Mouse (Mus musculus): ENCODE data around the gene Dkk3. TPM values are rescaled to one million over a fixed set of nuclear protein-coding genes. Genes with fewer than 3 reads are reported as not detected.

Dkk3 gene
- total and polyA plus RNA-seq, 2 experiments from 2014 or later: 53.8 to 90.6 TPM

DNA sequence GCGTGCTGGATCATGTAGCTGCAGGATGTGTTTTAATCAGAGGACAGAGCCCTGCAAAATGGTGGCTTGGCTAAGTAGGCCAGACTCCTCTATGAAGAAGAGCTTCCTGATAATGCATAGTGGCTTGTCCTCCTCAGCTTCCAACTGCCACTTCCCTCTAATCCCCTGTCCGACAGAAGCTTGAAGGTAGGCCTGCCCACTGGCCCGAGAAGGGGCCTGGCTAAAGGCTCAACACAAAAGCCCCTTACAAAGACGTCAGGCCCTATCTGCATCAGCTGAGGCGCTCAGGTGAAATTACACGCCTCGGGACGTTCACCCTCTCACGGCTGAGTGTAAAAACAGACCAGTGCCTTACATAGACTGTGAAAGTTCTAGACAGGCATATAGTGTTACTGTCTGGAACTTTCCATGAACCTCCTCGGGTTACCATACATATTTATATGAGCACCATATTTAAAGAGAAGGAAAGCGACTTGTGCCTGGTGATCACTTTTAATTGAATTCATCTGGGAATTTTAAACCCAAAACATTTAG, 14.1 kb downstream of the Dkk3 start:
- H3K4me2 ChIP-seq (ENCODE audit: low read depth, low read length): no peak overlapping the region
- H3K27ac ChIP-seq (ENCODE audit: low read depth): no peak overlapping the region
- no peaks in the 10 kb centered on the region for H3K9me3 ChIP-seq (replicated peaks; ENCODE audit: control insufficient read depth, low read length)
- WGBS: 64% methylated on average over 11 of the region's 11 CpGs
- H3K36me3 ChIP-seq (replicated peaks; ENCODE audit: control insufficient read depth, insufficient read depth, low read length): no peaks in the 10 kb centered on the region
- ATAC-seq (ENCODE audit: insufficient read depth, low read depth): no peak
- TF ChIP-seq EP300 (IDR thresholded peaks at IDR 0.05; ENCODE audit: low read depth) (no peak), CTCF (IDR thresholded peaks at IDR 0.05; ENCODE audit: low read depth) (no peak)
- peaks cover 13% of the 10 kb centered on the region; the same call in 1 of the 2 replicates for H3K4me1 ChIP-seq (ENCODE audit: control insufficient read depth, insufficient read depth)
- no peak overlapping the region for H3K9ac ChIP-seq (replicated peaks; ENCODE audit: low read depth, low read length)
- H3K27me3 ChIP-seq (ENCODE audit: control insufficient read depth, insufficient read depth, low read length): no peaks in the 10 kb centered on the region
- DNase-seq (ENCODE audit: low spot score): no peak
- no peak overlapping the region for H3K4me3 ChIP-seq (ENCODE audit: low read depth, low read length)

DNA sequence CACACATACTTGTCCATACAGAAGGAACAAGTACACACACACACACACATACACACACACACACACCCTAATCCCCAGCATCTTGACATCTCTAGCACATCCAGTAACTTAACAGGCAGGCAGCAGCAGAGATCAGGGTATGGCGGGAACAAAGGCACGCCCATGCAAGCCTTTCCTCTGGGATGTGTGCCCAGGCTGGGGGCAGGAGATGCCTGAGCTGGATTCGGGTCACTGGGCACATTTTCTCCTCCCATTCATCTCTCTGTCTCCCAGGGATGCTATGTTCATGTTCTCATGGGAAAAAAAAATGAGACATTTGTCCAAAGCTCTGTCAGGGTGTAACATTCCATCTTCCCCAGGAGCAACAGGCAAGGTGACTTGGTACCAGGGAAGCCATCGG, 14.9 kb downstream of the Dkk3 start:
- Histone ChIP-seq H3K4me1 (ENCODE audit: control insufficient read depth, insufficient read depth) (peaks cover 12% of the 10 kb centered on the region; the same call in 1 of the 2 replicates), H3K9ac (replicated peaks; ENCODE audit: low read depth, low read length) (no peak overlapping the region), H3K4me2 (ENCODE audit: low read depth, low read length) (no peak overlapping the region), H3K27ac (ENCODE audit: low read depth) (no peak overlapping the region), H3K4me3 (ENCODE audit: low read depth, low read length) (no peak overlapping the region), H3K9me3 (replicated peaks; ENCODE audit: control insufficient read depth, low read length) (no peaks in the 10 kb centered on the region), H3K36me3 (replicated peaks; ENCODE audit: control insufficient read depth, insufficient read depth, low read length) (no peaks in the 10 kb centered on the region), H3K27me3 (ENCODE audit: control insufficient read depth, insufficient read depth, low read length) (no peaks in the 10 kb centered on the region)
- 64% methylated on average over 4 of the region's 4 CpGs for WGBS
- DNase-seq (ENCODE audit: low spot score): no peak
- ATAC-seq (ENCODE audit: insufficient read depth, low read depth): no peak
- TF ChIP-seq EP300 (IDR thresholded peaks at IDR 0.05; ENCODE audit: low read depth) (no peak), CTCF (IDR thresholded peaks at IDR 0.05; ENCODE audit: low read depth) (no peak)

- Histone ChIP-seq H3K9ac (replicated peaks; ENCODE audit: low read depth, low read length) (no peak overlapping the region), H3K4me1 (ENCODE audit: control insufficient read depth, insufficient read depth) (peaks cover 15% of the 10 kb centered on the region; the same call in 1 of the 2 replicates), H3K27ac (ENCODE audit: low read depth) (no peak overlapping the region), H3K36me3 (replicated peaks; ENCODE audit: control insufficient read depth, insufficient read depth, low read length) (no peaks in the 10 kb centered on the region), H3K4me2 (ENCODE audit: low read depth, low read length) (no peak overlapping the region), H3K4me3 (ENCODE audit: low read depth, low read length) (no peak overlapping the region), H3K9me3 (replicated peaks; ENCODE audit: control insufficient read depth, low read length) (no peaks in the 10 kb centered on the region), H3K27me3 (ENCODE audit: control insufficient read depth, insufficient read depth, low read length) (no peaks in the 10 kb centered on the region)
- DNase-seq (ENCODE audit: low spot score) (no peak), ATAC-seq (ENCODE audit: insufficient read depth, low read depth) (peak; percentile 39; the same call in 1 of the 2 replicates)
- WGBS: 29% methylated on average over 7 of the region's 7 CpGs
- TF ChIP-seq EP300 (IDR thresholded peaks at IDR 0.05; ENCODE audit: low read depth) (no peak), CTCF (IDR thresholded peaks at IDR 0.05; ENCODE audit: low read depth) (no peak)
These were observed 15.8 kb downstream of the Dkk3 start for GRCm38 (mm10) chr7:112143090-112143500.

- H3K9ac ChIP-seq (replicated peaks; ENCODE audit: low read depth, low read length): no peak overlapping the region
- H3K27ac ChIP-seq (ENCODE audit: low read depth): no peak overlapping the region
- peaks cover 15% of the 10 kb centered on the region; the same call in 1 of the 2 replicates for H3K4me1 ChIP-seq (ENCODE audit: control insufficient read depth, insufficient read depth)
- no peak for ATAC-seq (ENCODE audit: insufficient read depth, low read depth)
- H3K4me2 ChIP-seq (ENCODE audit: low read depth, low read length): no peak overlapping the region
- TF ChIP-seq CTCF (IDR thresholded peaks at IDR 0.05; ENCODE audit: low read depth) (no peak), EP300 (IDR thresholded peaks at IDR 0.05; ENCODE audit: low read depth) (no peak)
- 73% methylated on average over 3 of the region's 3 CpGs for WGBS
- H3K36me3 ChIP-seq (replicated peaks; ENCODE audit: control insufficient read depth, insufficient read depth, low read length): no peaks in the 10 kb centered on the region
- H3K9me3 ChIP-seq (replicated peaks; ENCODE audit: control insufficient read depth, low read length): no peaks in the 10 kb centered on the region
- DNase-seq (ENCODE audit: low spot score): no peak
- H3K4me3 ChIP-seq (ENCODE audit: low read depth, low read length): no peak overlapping the region
- H3K27me3 ChIP-seq (ENCODE audit: control insufficient read depth, insufficient read depth, low read length): no peaks in the 10 kb centered on the region
These were observed 16.2 kb downstream of the Dkk3 start for GRCm38 (mm10) chr7:112142616-112143015.

- Histone ChIP-seq H3K36me3 (replicated peaks; ENCODE audit: control insufficient read depth, insufficient read depth, low read length) (no peaks in the 10 kb centered on the region), H3K4me1 (ENCODE audit: control insufficient read depth, insufficient read depth) (peaks cover 15% of the 10 kb centered on the region; the same call in 1 of the 2 replicates), H3K27ac (ENCODE audit: low read depth) (no peak overlapping the region), H3K9me3 (replicated peaks; ENCODE audit: control insufficient read depth, low read length) (no peaks in the 10 kb centered on the region), H3K27me3 (ENCODE audit: control insufficient read depth, insufficient read depth, low read length) (no peaks in the 10 kb centered on the region), H3K9ac (replicated peaks; ENCODE audit: low read depth, low read length) (no peak overlapping the region), H3K4me3 (ENCODE audit: low read depth, low read length) (no peak overlapping the region), H3K4me2 (ENCODE audit: low read depth, low read length) (no peak overlapping the region)
- ATAC-seq (ENCODE audit: insufficient read depth, low read depth): peak; percentile 69
- 64% methylated on average over 2 of the region's 2 CpGs for WGBS
- no peak for TF ChIP-seq EP300 (IDR thresholded peaks at IDR 0.05; ENCODE audit: low read depth)
- TF ChIP-seq CTCF (IDR thresholded peaks at IDR 0.05; ENCODE audit: low read depth): no peak
- peak; percentile 47 for DNase-seq (ENCODE audit: low spot score)
These were observed 18.1 kb downstream of the Dkk3 start for GRCm38 (mm10) chr7:112140725-112141124.
